Mouse (Mus musculus) heart, adult 2 months (tissue): ENCODE results near the gene Vmn2r92.

Experiments used
- CTCF ChIP-seq: fragments of 200-600 bp; IDR thresholded peaks from 2 replicates; pipeline ENCODE4 v1.8.1; 2022; ENCODE audit warnings: antibody characterized with exemption, mild to moderate bottlenecking, moderate library complexity
- EP300 ChIP-seq: fragments of 200-500 bp; IDR thresholded peaks from 2 replicates; pipeline ENCODE4 v1.6.1; 2011; ENCODE audit warnings: low read depth, low read length, control low read depth; ENCODE audit not compliant: insufficient read depth

DNA sequence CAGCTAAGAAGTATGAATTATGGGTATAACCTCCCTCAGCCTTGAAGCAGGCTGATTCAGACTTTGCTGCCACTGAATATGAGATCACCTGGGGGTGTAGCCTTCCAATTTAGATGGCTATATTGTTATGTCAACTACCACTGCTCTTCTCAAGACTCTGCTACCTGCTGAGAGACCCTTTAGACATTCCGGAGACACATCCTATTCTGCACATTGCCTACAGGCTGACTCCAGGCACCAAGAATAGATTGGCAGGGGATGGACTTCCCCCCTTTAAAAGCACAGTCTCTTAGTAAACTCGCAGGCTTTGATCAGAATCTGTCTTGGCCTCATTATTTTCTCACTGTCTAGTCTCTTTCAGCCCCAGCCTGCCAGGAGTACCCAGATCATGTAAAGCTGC lies 80.3 kb downstream of the Vmn2r92 start:
- TF ChIP-seq CTCF (no peak), EP300 (no peak)
